Mouse (Mus musculus) adrenal gland, adult (tissue): ENCODE measurements at regions not wholly inside any gene's neighbourhood (a gene's known extent, or its start where the extent isn't known, plus 50 kb on each side); places are given as distances from the start of the nearest gene placed in this dataset.
"Not testable (repeated sequence)": the region's sequence is repeated elsewhere in the genome, so short reads cannot be mapped to it uniquely, and the experiment has no call there.

Source experiments
- DNase-seq, 2 experiments: peaks; one replicate each; pipeline ENCODE4 v3.0.0; 2022 to 2023; ENCODE audit warnings: low spot score in 1 of 2; ENCODE audit not compliant: inconsistent age in 2 of 2

GRCm38 (mm10) chr10:119099092-119099792 lies 140.6 kb downstream of the Cand1 start:
- no peak for DNase-seq

- no peak for DNase-seq
Measured at GRCm38 (mm10) chr10:119094166-119094565, 145.7 kb downstream of the Cand1 start.

GRCm38 (mm10) chr10:119087886-119088285 lies 152.0 kb downstream of the Cand1 start:
- no peak for DNase-seq

GRCm38 (mm10) chr10:119087071-119087665 lies 152.7 kb downstream of the Cand1 start:
- no peak for DNase-seq

- DNase-seq = no peak
Measured at GRCm38 (mm10) chr10:119086450-119086849, 153.4 kb downstream of the Cand1 start.

- no peak for DNase-seq
Measured at GRCm38 (mm10) chr10:119083431-119083830, 156.4 kb downstream of the Cand1 start.

- DNase-seq = no peak
Measured at GRCm38 (mm10) chr10:119082861-119083260, 157.0 kb downstream of the Cand1 start.

- not testable (repeated sequence) for DNase-seq
Measured at GRCm38 (mm10) chr10:119081766-119082165, 158.1 kb downstream of the Cand1 start.

- DNase-seq = no peak
Measured at GRCm38 (mm10) chr10:119076100-119076566, 163.7 kb downstream of the Cand1 start.

- DNase-seq = no peak
Measured at GRCm38 (mm10) chr10:119074887-119075286, 165.0 kb downstream of the Cand1 start.

- DNase-seq = no peak
Measured at GRCm38 (mm10) chr10:119073991-119074390, 165.9 kb downstream of the Cand1 start.

- DNase-seq = peak; percentile 72 to 82
Measured at GRCm38 (mm10) chr10:119069410-119069809, 170.4 kb downstream of the Cand1 start.

GRCm38 (mm10) chr10:119067838-119068237 lies 172.0 kb downstream of the Cand1 start:
- DNase-seq = no peak

- DNase-seq = no peak
Measured at GRCm38 (mm10) chr10:119067366-119067765, 172.5 kb downstream of the Cand1 start.

- DNase-seq = peak; percentile 48 to 80
Measured at GRCm38 (mm10) chr10:119065974-119066373, 173.9 kb downstream of the Cand1 start.

GRCm38 (mm10) chr10:119065133-119065817 lies 174.6 kb downstream of the Cand1 start:
- peak; percentile 76 to 91 for DNase-seq

- DNase-seq = peak in 1 of 2 experiments; percentile 38
Measured at GRCm38 (mm10) chr10:119064218-119064617, 175.6 kb downstream of the Cand1 start.

- peak; percentile 68 to 90 for DNase-seq
Measured at GRCm38 (mm10) chr10:119063209-119063699, 176.6 kb downstream of the Cand1 start.

- DNase-seq = peak; percentile 22 to 73
Measured at GRCm38 (mm10) chr10:119061958-119062599, 177.8 kb downstream of the Cand1 start.

GRCm38 (mm10) chr10:119061349-119061850 lies 178.5 kb downstream of the Cand1 start:
- peak; percentile 62 to 90 for DNase-seq

- DNase-seq = no peak
Measured at GRCm38 (mm10) chr10:119058493-119059020, 181.3 kb downstream of the Cand1 start.
